Mouse (Mus musculus): ENCODE measurements around the gene Snrpc.

Gene Snrpc

GRCm38 (mm10) chr17:27819521-27819970, 18.4 kb upstream of the Snrpc start:
- DNase-seq (ENCODE audit: low spot score): no peak

DNA sequence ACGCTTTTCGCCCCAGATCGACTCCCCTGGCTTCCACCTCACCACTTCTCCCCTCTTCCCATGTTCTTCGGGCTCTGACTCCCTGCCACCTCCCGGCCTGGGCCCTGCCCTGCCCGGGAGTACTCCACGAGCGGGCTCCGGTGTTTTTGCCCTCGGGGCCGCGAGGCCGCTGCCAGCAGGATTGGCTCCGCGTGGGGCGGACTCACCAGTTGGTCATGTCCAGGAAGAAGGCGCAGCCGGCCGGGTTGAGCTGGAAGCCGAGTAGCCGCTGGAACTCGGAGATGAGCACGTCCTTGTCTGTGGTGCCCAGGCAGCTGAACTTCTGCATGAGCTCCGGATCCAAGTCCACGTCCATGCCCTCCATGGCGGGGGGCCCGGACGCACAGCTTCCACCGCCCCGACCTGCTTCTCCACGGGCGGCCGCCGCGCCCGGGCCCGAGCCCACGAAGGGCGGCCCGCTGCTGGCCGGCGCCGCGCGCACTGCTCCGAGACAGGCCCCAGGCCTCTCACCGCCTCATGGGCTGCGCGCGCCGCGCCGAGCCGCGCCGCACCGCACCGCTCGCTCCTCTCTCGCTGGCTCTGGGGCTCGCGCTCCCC, 17.9 kb upstream of the Snrpc start:
- peak; percentile 43 for DNase-seq (ENCODE audit: low spot score)

DNA sequence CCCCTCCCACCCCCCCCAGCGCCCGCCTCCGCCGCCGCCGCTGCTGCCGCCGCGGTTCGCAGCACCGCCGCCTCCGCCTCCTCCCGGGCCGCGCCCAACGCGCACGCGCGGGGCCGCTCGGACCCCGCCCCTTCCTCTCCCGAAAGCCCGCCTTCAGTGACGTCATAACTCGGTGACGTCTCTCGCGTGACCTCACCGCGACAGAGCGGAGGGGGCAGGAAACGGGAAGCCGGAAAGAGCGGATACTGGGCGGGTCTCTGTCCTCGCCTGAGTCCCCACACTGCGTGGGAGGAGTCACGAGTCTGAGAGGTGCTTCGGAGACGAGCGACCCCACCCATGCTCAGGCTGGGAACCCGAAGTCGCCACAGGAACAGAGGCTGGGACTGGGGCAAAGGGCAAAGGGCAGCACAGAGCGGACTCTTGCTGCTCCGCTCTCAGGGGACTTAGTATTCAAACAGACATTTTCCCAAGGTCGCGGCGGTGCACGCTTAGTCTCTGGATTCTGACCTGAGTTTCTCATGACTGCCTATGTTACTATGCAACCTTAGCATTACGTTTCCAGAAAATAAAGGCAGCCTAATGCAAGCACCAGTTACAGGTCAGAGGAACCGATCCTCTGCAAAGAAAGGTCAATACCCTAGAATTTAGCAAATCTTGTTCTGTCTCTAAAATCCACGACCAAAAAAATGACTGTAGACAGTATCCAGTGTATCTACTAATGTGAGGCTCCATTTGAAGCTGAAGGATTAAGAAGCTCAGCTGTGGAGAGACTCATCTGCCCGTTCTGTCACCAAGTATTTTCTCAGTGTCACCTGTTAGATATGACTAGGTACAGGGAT, 17.2 kb upstream of the Snrpc start, which contains the start of gene D17Wsu92e:
TSS of gene D17Wsu92e (minus strand) at position 81 of the 839 bp plus-strand sequence.
- DNase-seq (ENCODE audit: low spot score): peak; percentile 96

DNA sequence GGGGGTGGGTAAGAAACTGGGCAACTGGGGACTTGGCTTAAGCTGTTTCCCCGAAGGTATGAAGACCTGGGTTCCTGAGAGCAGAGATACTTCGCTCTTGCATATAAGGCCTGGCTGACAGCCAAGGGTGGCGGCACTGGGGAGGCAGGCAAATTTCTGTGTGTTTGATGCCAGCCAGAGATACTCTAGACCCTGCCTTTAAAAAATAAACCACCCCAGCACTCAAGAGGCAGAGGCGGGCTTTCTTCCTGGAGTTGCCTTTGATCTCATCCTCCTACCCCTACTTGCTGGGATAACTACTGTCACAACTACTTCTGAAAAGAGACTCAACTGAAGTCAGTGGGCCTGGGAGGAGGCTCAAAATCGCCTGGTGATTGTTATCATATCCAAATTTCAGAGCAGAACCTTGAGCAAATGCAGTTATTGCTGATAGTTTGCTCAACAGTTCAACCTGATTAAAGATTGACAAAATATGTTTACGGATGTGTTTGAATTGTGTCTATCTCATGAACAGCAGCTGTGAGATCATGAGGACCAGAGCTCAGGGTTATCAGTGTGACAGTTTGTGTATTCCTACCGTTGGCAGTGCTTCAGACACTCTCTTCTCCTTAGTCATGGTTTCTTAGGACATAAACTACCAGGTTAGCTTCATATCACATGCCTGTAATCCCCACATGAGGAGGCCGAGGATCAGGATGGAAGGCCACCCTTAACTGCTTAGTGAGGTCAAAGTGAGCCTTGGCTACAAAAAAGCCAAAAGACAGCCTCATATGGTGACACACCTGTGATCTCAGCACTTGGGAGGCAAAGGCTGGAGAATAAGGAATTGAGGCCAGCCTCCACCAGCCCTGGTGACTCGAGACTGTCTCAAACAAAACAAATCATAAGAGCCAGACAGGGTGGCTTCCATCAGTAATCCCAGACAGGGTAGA, 16.3 kb upstream of the Snrpc start:
- no peak for DNase-seq (ENCODE audit: low spot score)

DNA sequence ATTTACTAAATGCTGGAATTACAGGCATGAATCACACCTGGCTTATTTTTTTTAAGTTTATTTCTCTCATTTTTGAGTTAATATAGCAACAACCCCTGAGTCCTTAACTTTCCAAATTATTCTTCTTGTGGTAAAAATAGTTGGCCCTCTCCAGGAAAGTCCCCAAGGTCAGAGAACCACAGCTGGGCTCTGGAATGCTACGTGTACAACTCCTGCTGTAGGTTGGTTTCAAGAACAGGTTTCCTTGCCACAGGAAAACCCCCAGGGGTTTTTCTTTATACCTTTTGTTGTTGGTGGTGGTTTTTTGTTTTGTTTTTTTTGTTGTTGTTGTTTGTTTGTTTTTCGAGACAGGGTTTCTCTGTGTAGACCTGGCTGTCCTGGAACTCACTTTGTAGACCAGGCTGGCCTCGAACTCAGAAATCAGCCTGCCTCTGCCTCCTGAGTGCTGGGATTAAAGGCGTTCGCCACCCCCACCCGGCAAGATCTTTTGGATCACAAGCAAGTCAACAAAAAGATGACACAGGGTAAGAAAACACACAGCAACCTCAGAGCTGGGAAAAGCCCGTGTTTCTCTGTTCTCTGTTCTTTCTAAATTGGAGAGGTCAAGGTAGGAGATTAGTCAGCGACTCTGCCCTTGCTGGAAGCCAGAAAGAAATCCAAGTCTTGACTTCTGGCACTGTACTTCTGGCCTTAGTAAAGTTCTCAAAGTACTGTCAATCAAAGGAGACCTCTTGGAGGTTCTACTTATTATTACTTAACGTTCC, 14.6 kb upstream of the Snrpc start:
- no peak for DNase-seq (ENCODE audit: low spot score)

GRCm38 (mm10) chr17:27824941-27825340, 13.0 kb upstream of the Snrpc start:
- no peak for DNase-seq (ENCODE audit: low spot score)

DNA sequence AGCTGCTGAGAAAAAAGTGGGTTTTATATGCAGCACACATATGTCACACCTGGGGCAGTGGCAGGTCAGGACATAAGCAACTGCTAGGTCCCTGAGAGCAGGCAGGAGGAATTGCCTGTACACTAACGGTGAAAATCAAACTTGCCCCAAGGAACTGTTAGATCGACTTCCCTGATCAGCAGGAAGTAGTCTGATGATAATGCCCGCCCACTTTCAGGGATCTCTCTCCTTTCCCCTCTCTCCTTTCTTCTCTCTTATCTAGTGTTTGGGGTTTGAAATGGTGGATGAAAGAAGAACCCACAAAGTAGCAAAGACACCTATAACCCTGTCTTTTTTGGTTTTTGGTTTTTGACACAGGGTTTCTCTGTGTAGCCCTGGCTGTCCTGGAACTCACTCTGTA, 12.4 kb upstream of the Snrpc start:
- DNase-seq (ENCODE audit: low spot score): no peak

DNA sequence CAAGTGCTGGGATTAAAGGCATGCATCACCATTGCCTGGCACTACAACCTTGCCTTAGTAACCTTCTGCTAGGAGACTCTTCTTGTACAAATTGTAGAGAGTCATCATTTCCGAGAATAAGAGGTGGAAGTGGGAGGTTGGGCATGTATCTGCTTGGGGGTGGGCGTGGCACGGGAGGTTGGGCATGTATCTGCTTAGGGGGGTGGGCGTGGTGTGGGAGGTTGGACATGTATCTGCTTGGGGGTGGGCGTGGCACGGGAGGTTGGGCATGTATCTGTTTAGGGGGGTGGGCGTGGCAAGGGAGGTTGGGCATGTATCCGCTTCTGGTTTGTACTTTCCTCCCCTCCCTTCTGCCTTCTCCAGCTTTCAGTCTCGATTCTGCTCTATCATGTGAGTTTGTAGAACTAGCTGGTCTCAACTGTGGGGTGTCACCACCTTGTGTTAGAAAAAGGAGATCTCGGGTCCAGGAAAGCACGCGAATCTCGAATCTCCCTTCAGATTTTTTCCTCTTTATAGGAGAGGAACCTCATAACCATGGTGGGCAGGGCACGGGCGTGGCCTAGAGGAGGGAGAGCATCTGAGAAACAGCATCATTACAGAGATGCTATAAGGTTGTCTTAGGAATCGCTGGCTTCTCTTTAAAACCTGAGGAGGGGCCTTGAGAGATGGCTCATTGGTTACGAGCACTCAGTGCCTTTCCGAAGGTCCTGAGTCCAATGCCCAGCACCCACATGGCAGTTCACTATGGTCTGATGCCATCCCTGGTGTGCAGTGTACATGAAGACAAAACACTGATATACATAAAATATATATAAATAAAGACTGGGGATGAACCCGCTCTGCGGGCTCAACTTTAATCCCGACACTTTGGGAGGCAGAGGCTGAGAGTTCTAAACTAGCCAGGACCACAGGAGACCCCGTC, 11.7 kb upstream of the Snrpc start:
- DNase-seq (ENCODE audit: low spot score): peak; percentile 82

DNA sequence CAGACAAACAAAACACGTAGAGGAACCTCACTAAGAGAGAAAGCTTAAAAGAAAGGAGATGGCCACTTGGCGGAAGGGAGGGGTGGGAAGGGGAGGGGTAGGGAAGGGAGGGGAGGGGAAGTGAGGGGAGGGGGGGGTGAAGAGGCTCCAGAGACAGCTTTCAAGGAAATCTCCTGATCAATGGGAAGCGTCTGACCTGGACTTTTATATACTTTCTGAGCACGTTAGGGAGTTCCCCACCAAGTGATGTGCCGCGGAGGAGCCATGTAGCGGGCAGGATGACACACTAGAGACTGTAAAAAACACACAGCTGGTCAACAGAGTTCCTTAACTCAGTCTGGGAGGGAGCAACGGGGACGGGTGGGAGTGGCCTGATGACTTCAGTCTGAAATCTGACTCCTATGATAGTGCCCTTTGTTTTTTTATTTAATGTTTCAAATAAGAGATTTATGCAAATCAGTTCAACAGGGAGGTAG, 11.0 kb upstream of the Snrpc start:
- peak; percentile 60 for DNase-seq (ENCODE audit: low spot score)

DNA sequence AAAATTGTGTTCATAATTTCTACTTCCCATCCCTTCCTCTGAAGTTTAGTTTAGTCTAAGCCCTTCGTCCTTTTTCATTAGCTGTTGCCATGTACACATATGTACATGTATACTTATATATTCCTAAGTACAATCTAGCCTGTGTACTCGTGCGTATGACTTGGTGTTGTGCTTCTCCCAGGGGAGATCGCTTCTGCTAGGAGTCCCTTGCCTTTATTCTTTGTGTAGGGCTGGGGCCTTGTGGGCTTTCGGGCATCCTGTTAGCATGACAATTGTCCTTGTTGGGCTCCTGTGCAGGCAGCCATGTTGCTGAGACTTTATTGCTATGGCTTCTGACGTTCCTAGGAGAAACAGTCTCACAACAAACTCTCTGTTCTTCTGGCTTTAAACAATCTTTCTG, 10.4 kb upstream of the Snrpc start:
- no peak for DNase-seq (ENCODE audit: low spot score)

- no peak for DNase-seq (ENCODE audit: low spot score)
These were observed 7.5 kb upstream of the Snrpc start for GRCm38 (mm10) chr17:27830411-27830810.

GRCm38 (mm10) chr17:27839469-27840252, 1.7 kb downstream of the Snrpc start:
- peak; percentile 96 for DNase-seq (ENCODE audit: low spot score)

- DNase-seq (ENCODE audit: low spot score): no peak
These were observed 10.4 kb downstream of the Snrpc start for GRCm38 (mm10) chr17:27848351-27848750.

DNA sequence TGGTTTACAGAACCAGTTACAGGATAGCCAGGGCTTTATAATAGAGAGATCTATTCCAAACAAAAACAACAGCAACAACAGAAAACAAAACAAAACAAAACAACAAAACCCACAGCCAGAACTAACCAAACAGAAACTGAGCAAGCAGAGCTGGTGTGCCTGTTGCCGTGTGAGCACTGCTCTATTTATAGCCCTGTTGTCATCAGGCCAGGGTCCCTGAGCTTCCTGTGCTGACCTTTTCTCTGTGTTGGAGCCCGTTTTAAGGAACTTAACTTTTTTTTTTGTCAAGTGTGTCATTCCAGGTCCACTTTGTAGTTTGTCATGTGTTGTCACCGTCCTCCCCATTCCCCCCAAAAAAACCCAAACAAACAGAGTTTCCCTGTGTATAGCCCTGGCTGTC, 13.1 kb downstream of the Snrpc start:
- no peak for DNase-seq (ENCODE audit: low spot score)

DNA sequence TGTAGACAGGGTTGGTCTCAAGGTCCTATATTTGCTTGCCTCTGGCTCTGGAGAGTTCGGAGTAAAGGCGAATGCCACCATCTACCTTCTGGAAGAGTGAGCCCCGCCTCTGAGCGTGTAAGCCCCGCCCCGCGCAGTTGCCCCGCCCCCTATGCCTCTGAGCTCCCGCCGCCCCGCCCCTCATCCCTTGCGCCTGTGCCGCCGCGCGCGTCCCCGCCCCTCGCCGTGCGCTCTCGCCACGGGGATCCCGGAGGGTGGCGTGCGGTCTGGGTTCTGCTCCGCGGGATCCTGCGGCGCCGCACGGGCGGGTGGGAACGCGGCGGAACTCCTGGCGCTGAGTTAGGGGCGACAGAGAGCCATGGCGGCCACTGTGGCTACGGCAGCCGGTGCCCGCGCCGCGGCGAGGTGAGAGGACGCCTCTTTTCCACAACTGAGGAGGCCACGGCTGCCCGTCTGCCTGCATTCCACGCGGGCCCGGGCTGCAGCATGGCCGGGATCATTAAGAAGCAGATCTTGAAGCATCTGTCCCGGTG, 18.4 kb downstream of the Snrpc start, which contains the start of gene Uhrf1bp1:
TSS of gene Uhrf1bp1 (plus strand) at position 177 of the 533 bp plus-strand sequence.
- DNase-seq (ENCODE audit: low spot score): peak; percentile 67

GRCm38 (mm10) chr17:27856798-27857648, 19.1 kb downstream of the Snrpc start:
- DNase-seq (ENCODE audit: low spot score): peak; percentile 20

- no peak for DNase-seq (ENCODE audit: low spot score)
These were observed 19.9 kb downstream of the Snrpc start for GRCm38 (mm10) chr17:27857649-27858475.

Measured in ovary, adult 18-20 months (tissue).